Mouse (Mus musculus) cerebellum, adult 2 months (tissue): ENCODE measurements around the gene Mvb12b.

Experiments
- CTCF ChIP-seq: fragments of 200-500 bp; IDR thresholded peaks from 2 replicates; pipeline ENCODE4 v1.5.1; 2011; ENCODE audit warnings: low read depth, mild to moderate bottlenecking, control low read depth, low read length, moderate library complexity, borderline replicate concordance; ENCODE audit not compliant: insufficient read depth
- POLR2A ChIP-seq: fragments of 200-500 bp; IDR thresholded peaks from 2 replicates; pipeline ENCODE4 v1.6.1; 2011; ENCODE audit warnings: low read length, control low read depth, borderline replicate concordance; ENCODE audit not compliant: insufficient read depth

DNA sequence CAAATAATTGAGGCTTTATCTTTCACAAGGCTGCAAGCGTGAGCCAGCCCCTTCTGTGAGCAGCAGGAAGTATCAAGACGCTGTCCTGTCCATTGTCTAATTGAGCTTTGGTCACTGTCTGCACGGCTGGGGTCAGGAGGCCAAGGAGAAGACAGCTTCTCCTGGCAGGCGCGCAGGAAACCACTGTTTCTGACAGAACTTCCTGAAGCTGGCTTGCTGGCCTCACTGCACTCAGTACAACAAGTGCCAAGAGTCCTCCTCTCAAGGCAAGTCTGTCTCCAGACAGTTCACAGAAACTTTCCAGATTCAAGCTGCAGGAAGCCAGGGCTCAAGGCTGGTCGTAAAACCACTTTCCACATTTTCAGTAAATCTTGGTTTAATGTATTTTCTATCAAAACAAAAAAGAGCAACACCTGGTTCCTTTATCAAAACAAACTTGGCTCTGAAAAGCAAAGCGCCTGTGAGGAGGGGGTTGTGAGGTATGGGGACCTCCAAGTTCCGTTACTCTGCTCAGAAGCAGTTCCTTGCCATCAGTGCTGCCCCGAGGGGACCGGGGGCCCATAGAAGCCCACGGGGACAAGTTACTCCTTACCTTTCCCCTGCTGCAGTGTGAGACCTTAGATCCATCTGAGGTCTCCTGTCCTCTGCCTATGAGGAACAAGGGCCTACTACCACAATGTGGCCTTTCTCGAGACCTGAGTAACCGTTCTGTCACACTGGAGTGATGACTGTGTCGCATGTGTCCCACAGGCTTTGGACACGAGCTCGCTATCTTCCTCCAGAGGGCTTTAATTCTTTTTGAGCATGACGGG, 17.2 kb downstream of the Mvb12b start:
- no peak for TF ChIP-seq POLR2A
- TF ChIP-seq CTCF, result no peak
